Mouse (Mus musculus): ENCODE data around the gene Nxpe4. TPM values are rescaled to one million over a fixed set of nuclear protein-coding genes. Genes with fewer than 3 reads are reported as not detected.

Nxpe4 gene
- polyA plus RNA-seq, 1 experiment from 2014 or later: 7.4 TPM

DNA sequence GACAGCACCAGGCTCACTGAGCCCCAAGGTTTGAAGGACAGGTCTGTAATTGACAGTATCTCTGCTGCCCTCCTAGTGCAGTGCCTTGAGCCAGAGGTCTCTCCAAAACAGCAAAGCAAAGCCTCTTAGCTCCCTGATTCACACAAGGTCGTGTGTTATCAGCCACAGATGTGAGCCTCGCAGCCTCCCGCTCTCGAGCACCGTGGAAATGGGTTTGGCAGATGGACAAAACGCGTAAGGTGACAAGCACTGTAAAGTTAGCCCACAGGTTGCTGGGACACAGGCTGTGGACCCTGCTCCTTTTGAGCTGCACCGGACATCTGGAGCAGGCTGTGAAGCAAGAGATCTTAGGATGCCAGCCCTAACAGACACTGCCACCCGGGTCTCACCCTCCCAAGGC is 95.2 kb downstream of the Nxpe4 start:
- Histone ChIP-seq H3K9ac (replicated peaks; ENCODE audit: low read depth, low read length) (no peak overlapping the region), H3K4me2 (ENCODE audit: low read length) (no peak overlapping the region), H3K27me3 (replicated peaks; ENCODE audit: control insufficient read depth, insufficient read depth, low read length) (no peaks in the 10 kb centered on the region), H3K27ac (ENCODE audit: low read length) (no peak overlapping the region), H3K4me1 (replicated peaks; ENCODE audit: control insufficient read depth, insufficient read depth, low read length) (peaks cover 9% of the 10 kb centered on the region; the same call in 1 of the 2 replicates), H3K9me3 (ENCODE audit: control insufficient read depth, low read length) (no peaks in the 10 kb centered on the region), H3K4me3 (replicated peaks; ENCODE audit: low read length) (no peak overlapping the region), H3K36me3 (ENCODE audit: control insufficient read depth, insufficient read depth) (no peaks in the 10 kb centered on the region)
- WGBS: 71% methylated on average over 9 of the region's 9 CpGs
- ATAC-seq: no peak

DNA sequence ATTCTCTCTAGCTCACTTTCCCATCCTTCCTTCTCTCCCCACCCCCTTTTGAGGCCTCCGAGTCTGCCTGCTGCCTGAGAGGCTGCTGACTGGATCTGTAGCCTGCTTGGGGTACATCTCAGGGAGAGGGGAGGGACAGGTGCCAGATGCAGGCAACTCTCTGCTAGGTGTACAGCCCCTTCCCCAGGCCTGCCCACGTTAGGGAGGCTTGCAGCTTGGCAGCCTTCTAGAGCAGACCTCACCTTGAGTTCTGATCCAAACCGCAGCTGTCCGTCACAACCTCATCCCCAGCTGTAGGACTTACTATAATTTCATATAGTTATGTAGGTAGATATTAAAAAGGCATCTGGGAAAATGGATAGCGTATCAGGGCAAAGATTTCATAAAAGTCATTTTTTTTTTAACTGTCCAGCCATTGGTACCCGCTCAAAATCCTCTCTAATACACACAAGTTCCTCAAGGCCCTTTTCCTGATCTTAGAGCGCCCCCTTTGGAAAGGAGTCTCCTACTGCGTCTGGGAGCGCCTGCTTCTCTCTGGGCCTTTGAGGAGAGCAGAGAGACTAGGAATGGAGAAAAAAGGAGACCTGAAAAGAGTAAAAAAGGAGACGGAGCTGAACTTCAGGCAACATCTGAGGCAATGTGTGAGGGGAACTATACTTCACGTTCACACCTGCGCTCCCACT is 96.1 kb downstream of the Nxpe4 start:
- no peak overlapping the region for H3K4me2 ChIP-seq (ENCODE audit: low read length)
- 32% methylated on average over 12 of the region's 12 CpGs for WGBS
- no peak overlapping the region for H3K9ac ChIP-seq (replicated peaks; ENCODE audit: low read depth, low read length)
- ATAC-seq: peak; percentile 55; the same call in 1 of the 2 replicates
- H3K4me3 ChIP-seq (replicated peaks; ENCODE audit: low read length): no peak overlapping the region
- no peak overlapping the region for H3K27ac ChIP-seq (ENCODE audit: low read length)
- H3K4me1 ChIP-seq (replicated peaks; ENCODE audit: control insufficient read depth, insufficient read depth, low read length): 0 out of 2 replicates have a peak, but pooled peaks cover 4% of the 10 kb centered on the region
- H3K9me3 ChIP-seq (ENCODE audit: control insufficient read depth, low read length): no peaks in the 10 kb centered on the region
- H3K36me3 ChIP-seq (ENCODE audit: control insufficient read depth, insufficient read depth): no peaks in the 10 kb centered on the region
- H3K27me3 ChIP-seq (replicated peaks; ENCODE audit: control insufficient read depth, insufficient read depth, low read length): no peaks in the 10 kb centered on the region

DNA sequence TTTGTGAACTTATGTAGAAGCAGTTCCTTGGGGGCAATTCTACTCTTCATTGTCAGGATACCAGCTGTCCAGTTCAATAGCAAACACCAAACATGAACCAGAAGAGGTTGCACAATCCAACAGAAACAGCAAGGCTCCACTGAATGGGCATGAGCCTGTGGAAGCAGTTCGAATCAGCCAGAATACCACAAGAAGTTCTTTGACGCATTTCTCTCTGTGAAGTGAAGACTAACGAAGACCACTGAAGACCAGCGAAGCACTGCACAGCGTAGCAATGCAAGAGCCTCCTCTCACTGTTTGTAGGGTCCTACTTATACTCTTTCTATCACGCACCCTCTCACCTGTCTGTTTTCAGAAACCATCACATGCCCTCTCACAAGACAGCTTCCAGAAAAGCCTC is 102.8 kb downstream of the Nxpe4 start:
- 81% methylated on average over 6 of the region's 6 CpGs for WGBS
- H3K36me3 ChIP-seq (ENCODE audit: control insufficient read depth, insufficient read depth): no peaks in the 10 kb centered on the region
- peaks cover 9% of the 10 kb centered on the region; the same call in 1 of the 2 replicates for H3K4me1 ChIP-seq (replicated peaks; ENCODE audit: control insufficient read depth, insufficient read depth, low read length)
- no peak overlapping the region for H3K4me2 ChIP-seq (ENCODE audit: low read length)
- H3K9me3 ChIP-seq (ENCODE audit: control insufficient read depth, low read length): no peaks in the 10 kb centered on the region
- no peak overlapping the region for H3K4me3 ChIP-seq (replicated peaks; ENCODE audit: low read length)
- no peak overlapping the region for H3K9ac ChIP-seq (replicated peaks; ENCODE audit: low read depth, low read length)
- no peak overlapping the region for H3K27ac ChIP-seq (ENCODE audit: low read length)
- no peaks in the 10 kb centered on the region for H3K27me3 ChIP-seq (replicated peaks; ENCODE audit: control insufficient read depth, insufficient read depth, low read length)
- no peak for ATAC-seq

DNA sequence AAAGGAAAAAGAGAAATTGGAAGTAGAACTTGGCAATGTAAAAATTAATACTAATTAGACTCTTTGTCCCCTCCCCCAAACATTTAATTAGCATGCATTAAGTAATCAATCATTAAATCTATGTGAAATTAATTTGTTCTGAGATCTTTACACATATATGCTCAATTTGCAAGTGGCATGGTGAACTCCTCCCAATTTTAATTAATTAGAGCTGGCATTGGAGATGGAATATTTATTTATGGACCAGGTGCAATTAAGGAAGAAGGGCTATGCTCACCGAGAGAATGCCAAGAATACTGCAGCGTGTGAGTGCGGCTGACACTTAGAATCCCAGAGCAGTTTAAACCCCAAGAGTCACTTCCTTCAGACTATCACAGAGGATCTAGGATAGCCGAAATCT is 103.7 kb downstream of the Nxpe4 start:
- no peak for ATAC-seq
- H3K9ac ChIP-seq (replicated peaks; ENCODE audit: low read depth, low read length): no peak overlapping the region
- H3K4me1 ChIP-seq (replicated peaks; ENCODE audit: control insufficient read depth, insufficient read depth, low read length): peaks cover 9% of the 10 kb centered on the region; the same call in 1 of the 2 replicates
- H3K9me3 ChIP-seq (ENCODE audit: control insufficient read depth, low read length): no peaks in the 10 kb centered on the region
- H3K4me2 ChIP-seq (ENCODE audit: low read length): no peak overlapping the region
- H3K27ac ChIP-seq (ENCODE audit: low read length): no peak overlapping the region
- no peak overlapping the region for H3K4me3 ChIP-seq (replicated peaks; ENCODE audit: low read length)
- no peaks in the 10 kb centered on the region for H3K27me3 ChIP-seq (replicated peaks; ENCODE audit: control insufficient read depth, insufficient read depth, low read length)
- 26% methylated on average over 4 of the region's 4 CpGs for WGBS
- no peaks in the 10 kb centered on the region for H3K36me3 ChIP-seq (ENCODE audit: control insufficient read depth, insufficient read depth)

DNA sequence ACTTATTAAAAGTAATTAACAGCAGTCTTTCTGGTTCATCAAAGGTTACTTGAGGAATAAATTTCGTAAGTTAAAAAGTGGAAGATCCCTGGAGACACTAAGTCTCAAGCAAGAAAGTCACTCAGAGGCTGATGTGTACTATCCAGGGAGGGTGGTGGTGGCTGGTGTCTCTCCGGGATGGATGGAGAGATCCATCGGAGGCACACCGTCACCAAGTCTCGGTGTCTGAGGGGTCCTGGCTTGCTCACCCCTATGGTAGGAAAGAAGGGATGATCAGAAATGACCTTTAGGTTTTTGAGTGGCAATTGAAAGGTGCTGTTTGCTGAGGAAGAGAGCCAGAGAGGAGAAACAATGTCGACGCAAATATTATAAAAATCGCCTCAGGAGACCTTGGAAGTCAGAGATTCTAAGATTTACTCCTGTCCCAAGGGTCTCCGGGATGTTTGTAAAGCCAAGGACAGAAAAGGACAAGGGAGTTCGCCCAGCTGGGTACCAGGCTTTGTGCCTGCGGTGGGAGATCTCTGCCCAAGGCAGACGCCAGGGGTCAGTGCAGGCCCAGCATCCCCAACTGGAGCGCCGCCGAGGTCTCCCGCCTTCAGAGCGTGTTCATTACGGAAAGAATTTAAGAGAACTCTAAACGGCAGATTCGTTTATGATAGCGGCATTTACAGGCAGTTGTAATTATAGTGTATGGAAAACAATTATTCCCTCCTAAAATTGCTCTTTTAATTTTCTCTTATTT is 104.6 kb downstream of the Nxpe4 start:
- WGBS: 10% methylated on average over 21 of the region's 21 CpGs
- Histone ChIP-seq H3K9me3 (ENCODE audit: control insufficient read depth, low read length) (no peaks in the 10 kb centered on the region), H3K36me3 (ENCODE audit: control insufficient read depth, insufficient read depth) (no peaks in the 10 kb centered on the region), H3K27me3 (replicated peaks; ENCODE audit: control insufficient read depth, insufficient read depth, low read length) (no peaks in the 10 kb centered on the region), H3K4me2 (ENCODE audit: low read length) (peak overlapping the region; percentile 91), H3K27ac (ENCODE audit: low read length) (peak overlapping the region; percentile 33; the same call in 1 of the 2 replicates), H3K4me1 (replicated peaks; ENCODE audit: control insufficient read depth, insufficient read depth, low read length) (peaks cover 9% of the 10 kb centered on the region; the same call in 1 of the 2 replicates), H3K9ac (replicated peaks; ENCODE audit: low read depth, low read length) (peak overlapping the region; percentile 59), H3K4me3 (replicated peaks; ENCODE audit: low read length) (peak overlapping the region; percentile 50)
- ATAC-seq: peak; percentile 90

DNA sequence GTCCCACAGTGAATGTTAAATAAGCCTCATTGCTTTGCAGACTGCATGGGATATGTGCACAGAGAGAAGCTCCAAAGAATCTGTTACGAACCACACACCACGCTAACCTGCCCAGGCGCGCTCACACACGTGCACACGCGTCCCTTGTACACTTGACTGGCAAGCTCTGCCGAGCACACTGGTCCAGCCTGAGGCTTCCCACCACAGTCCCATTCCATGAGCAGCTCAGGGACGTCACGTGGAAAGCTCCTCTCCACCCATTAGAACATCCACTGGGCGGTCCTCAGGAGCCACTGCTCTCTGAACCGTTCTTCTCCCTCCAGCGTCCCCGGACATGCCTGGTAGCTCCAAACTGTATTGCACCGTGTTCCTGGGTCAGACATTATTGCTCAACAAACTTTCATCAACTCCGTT is 105.2 kb downstream of the Nxpe4 start:
- Histone ChIP-seq H3K27ac (ENCODE audit: low read length) (0 out of 2 replicates have a peak overlapping the region, but pooled peaks have one; percentile 16), H3K9me3 (ENCODE audit: control insufficient read depth, low read length) (no peaks in the 10 kb centered on the region), H3K4me2 (ENCODE audit: low read length) (peak overlapping the region; percentile 91), H3K4me3 (replicated peaks; ENCODE audit: low read length) (peak overlapping the region; percentile 50), H3K27me3 (replicated peaks; ENCODE audit: control insufficient read depth, insufficient read depth, low read length) (no peaks in the 10 kb centered on the region), H3K36me3 (ENCODE audit: control insufficient read depth, insufficient read depth) (no peaks in the 10 kb centered on the region), H3K4me1 (replicated peaks; ENCODE audit: control insufficient read depth, insufficient read depth, low read length) (peaks cover 9% of the 10 kb centered on the region; the same call in 1 of the 2 replicates), H3K9ac (replicated peaks; ENCODE audit: low read depth, low read length) (peak overlapping the region; percentile 59)
- WGBS: 1% methylated on average over 16 of the region's 16 CpGs
- peak; percentile 79 for ATAC-seq

GRCm38 (mm10) chr9:48267960-48268359 is 106.1 kb downstream of the Nxpe4 start:
- H3K4me3 ChIP-seq (replicated peaks; ENCODE audit: low read length): no peak overlapping the region
- WGBS: 51% methylated on average over 1 of the region's 1 CpGs
- peaks cover 9% of the 10 kb centered on the region; the same call in 1 of the 2 replicates for H3K4me1 ChIP-seq (replicated peaks; ENCODE audit: control insufficient read depth, insufficient read depth, low read length)
- H3K27ac ChIP-seq (ENCODE audit: low read length): no peak overlapping the region
- H3K36me3 ChIP-seq (ENCODE audit: control insufficient read depth, insufficient read depth): no peaks in the 10 kb centered on the region
- no peak overlapping the region for H3K9ac ChIP-seq (replicated peaks; ENCODE audit: low read depth, low read length)
- ATAC-seq: 0 out of 2 replicates have a peak, but pooled peaks have one; percentile 17
- H3K4me2 ChIP-seq (ENCODE audit: low read length): no peak overlapping the region
- H3K9me3 ChIP-seq (ENCODE audit: control insufficient read depth, low read length): no peaks in the 10 kb centered on the region
- H3K27me3 ChIP-seq (replicated peaks; ENCODE audit: control insufficient read depth, insufficient read depth, low read length): no peaks in the 10 kb centered on the region

DNA sequence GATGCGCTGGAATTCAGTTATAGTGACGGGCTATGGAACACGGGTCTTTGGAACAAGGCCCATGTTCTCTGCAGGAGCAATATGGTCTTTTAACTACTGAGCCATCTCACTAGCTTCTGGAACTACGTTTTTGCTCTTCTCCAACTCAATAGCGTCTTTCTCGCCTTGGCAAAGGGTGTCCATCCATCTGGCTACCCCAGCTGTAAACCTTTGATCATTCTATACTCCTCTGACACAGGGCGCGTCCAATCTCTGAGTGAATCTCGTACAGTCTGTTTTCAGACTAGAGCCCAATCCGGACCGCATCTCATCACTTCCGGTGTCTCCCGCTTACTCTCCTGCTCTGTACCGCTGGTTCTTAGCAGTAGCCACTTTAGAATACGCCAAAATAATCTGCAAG is 115.0 kb downstream of the Nxpe4 start:
- WGBS: 78% methylated on average over 15 of the region's 15 CpGs
- H3K9ac ChIP-seq (replicated peaks; ENCODE audit: low read depth, low read length): no peak overlapping the region

GRCm38 (mm10) chr9:48284221-48284620 is 122.4 kb downstream of the Nxpe4 start:
- Histone ChIP-seq H3K27ac (ENCODE audit: low read length) (no peak overlapping the region), H3K4me1 (replicated peaks; ENCODE audit: control insufficient read depth, insufficient read depth, low read length) (no peaks in the 10 kb centered on the region), H3K4me3 (replicated peaks; ENCODE audit: low read length) (no peak overlapping the region), H3K36me3 (ENCODE audit: control insufficient read depth, insufficient read depth) (no peaks in the 10 kb centered on the region), H3K9ac (replicated peaks; ENCODE audit: low read depth, low read length) (no peak overlapping the region), H3K4me2 (ENCODE audit: low read length) (no peak overlapping the region), H3K9me3 (ENCODE audit: control insufficient read depth, low read length) (no peaks in the 10 kb centered on the region), H3K27me3 (replicated peaks; ENCODE audit: control insufficient read depth, insufficient read depth, low read length) (no peaks in the 10 kb centered on the region)
- no peak for ATAC-seq
- WGBS: 87% methylated on average over 8 of the region's 8 CpGs

More for the DNA sequence above, 115.0 kb downstream of the Nxpe4 start:
- H3K4me2 ChIP-seq (ENCODE audit: low read length): no peak overlapping the region
- no peak for ATAC-seq
- no peaks in the 10 kb centered on the region for H3K4me1 ChIP-seq (replicated peaks; ENCODE audit: control insufficient read depth, insufficient read depth, low read length)
- H3K9me3 ChIP-seq (ENCODE audit: control insufficient read depth, low read length): no peaks in the 10 kb centered on the region
- H3K4me3 ChIP-seq (replicated peaks; ENCODE audit: low read length): no peak overlapping the region
- no peak overlapping the region for H3K27ac ChIP-seq (ENCODE audit: low read length)
- H3K27me3 ChIP-seq (replicated peaks; ENCODE audit: control insufficient read depth, insufficient read depth, low read length): no peaks in the 10 kb centered on the region
- no peaks in the 10 kb centered on the region for H3K36me3 ChIP-seq (ENCODE audit: control insufficient read depth, insufficient read depth)
